In the genomic region with DNA sequence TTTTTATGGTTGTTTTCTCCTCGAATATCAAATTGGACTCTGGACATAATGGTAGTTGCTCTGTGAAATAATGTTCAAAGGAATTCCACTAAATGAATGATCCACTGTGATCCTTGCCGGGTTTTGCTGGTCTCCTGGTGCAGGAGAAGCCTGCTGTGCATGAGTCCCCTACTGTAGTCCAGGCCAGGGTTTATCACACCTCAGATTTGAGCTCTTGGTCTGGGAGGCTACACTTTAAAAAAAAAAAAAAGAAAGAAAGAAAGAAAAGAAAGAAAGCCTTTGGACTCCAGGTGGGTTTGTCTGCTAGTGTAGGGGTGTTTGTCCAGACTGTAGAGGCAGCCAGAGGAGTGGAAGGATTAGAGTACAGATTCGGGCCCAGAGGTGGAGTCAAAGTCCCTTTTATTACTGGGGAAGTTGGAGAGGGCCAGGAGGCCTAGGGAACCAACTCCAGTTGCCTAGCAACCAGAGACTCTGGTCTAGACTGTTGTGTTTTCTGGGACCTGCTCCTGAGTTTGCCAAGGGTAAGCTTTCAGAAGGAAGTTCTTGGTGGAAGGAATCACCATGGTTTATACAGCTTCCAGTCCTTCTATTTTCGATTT, we compare ENCODE assay signal across 8 mouse cellular contexts. TPM values are rescaled to one million over a fixed set of nuclear protein-coding genes. Genes with fewer than 3 reads are reported as not detected.
A peak's percentile ranks its signal among the peaks of the same experiment; 100 is the strongest.
DNase-seq lines count a peak whose midpoint lies in the region; ATAC-seq lines count a peak whose summit lies in the region.

TSS of gene Caps2 (plus strand) at position 454 of the 599 bp plus-strand sequence.

- H3K4me1 ChIP-seq in hindbrain, embryonic 10.5 days (replicated peaks), result peaks cover 15% of the 10 kb centered on the region
- no peaks in the 10 kb centered on the region for H3K4me1 ChIP-seq in limb, embryonic 11.5 days (ENCODE audit: control insufficient read depth, insufficient read depth, low read length)

- H3K9me3 ChIP-seq in hindbrain, embryonic 10.5 days, result no peaks in the 10 kb centered on the region
- no peaks in the 10 kb centered on the region for H3K9me3 ChIP-seq in limb, embryonic 11.5 days (ENCODE audit: control insufficient read depth, low read length)

- peak within 1 kb of the TSS; percentile 30; the same call in 1 of the 2 replicates for H3K4me2 ChIP-seq in limb, embryonic 11.5 days (ENCODE audit: low read depth, severe bottlenecking)

- no peaks in the 10 kb centered on the region for H3K36me3 ChIP-seq in hindbrain, embryonic 10.5 days
- no peaks in the 10 kb centered on the region for H3K36me3 ChIP-seq in limb, embryonic 11.5 days (ENCODE audit: control insufficient read depth, insufficient read depth, low read length)

- no peaks in the 10 kb centered on the region for H3K27me3 ChIP-seq in hindbrain, embryonic 10.5 days (ENCODE audit: insufficient read depth, poor library complexity, severe bottlenecking)
- no peaks in the 10 kb centered on the region for H3K27me3 ChIP-seq in limb, embryonic 11.5 days (ENCODE audit: control insufficient read depth, insufficient read depth, low read length)

- no peak for DNase-seq in frontal cortex, postnatal 36 days (ENCODE audit: low spot score in 2 of 2)
- DNase-seq in R1 (ENCODE audit: low read depth, low spot score), result peak; percentile 90
- DNase-seq in hindbrain, embryonic 10.5 days (ENCODE audit: low spot score), result peak; percentile 64
- DNase-seq in limb, embryonic 11.5 days (ENCODE audit: low spot score), result peak; percentile 66
- DNase-seq in neural tube, embryonic 10.5 days (ENCODE audit: extremely low spot score, low spot score), result peak; percentile 65
- DNase-seq in spleen, postnatal 10 days (ENCODE audit: low spot score in 2 of 2), result no peak
- no peak for DNase-seq in thymus, postnatal 0 days (ENCODE audit: low spot score)

- peak; percentile 58 for ATAC-seq in frontal cortex, adult (ENCODE audit: low TSS enrichment)
- ATAC-seq in limb, embryonic 11.5 days (ENCODE audit: insufficient number of reproducible peaks, low FRiP score, low TSS enrichment, low read depth), result peak; percentile 83

- WGBS in hindbrain, embryonic 10.5 days, result 31% methylated on average over 4 of the region's 4 CpGs
- WGBS in limb, embryonic 11.5 days, result 31% methylated on average over 4 of the region's 4 CpGs

- H3K9ac ChIP-seq in limb, embryonic 11.5 days (ENCODE audit: low read length), result peak within 1 kb of the TSS; percentile 27; the same call in 1 of the 2 replicates

- H3K4me3 ChIP-seq in hindbrain, embryonic 10.5 days, result peak within 1 kb of the TSS; percentile 34
- H3K4me3 ChIP-seq in limb, embryonic 11.5 days (ENCODE audit: low read depth, low read length), result peak within 1 kb of the TSS; percentile 12; the same call in 1 of the 2 replicates

- peak within 1 kb of the TSS; percentile 76 for H3K27ac ChIP-seq in hindbrain, embryonic 10.5 days
- 0 out of 2 replicates have a peak within 1 kb of the TSS, but pooled peaks have one; percentile 51 for H3K27ac ChIP-seq in limb, embryonic 11.5 days (replicated peaks; ENCODE audit: low read depth, low read length)

RNA-seq across cellular contexts. Expression of gene Caps2, which starts in this region (rescaled TPM):
- 0.42 and 0.54 TPM in 2 replicates for polyA plus RNA-seq in hindbrain, embryonic 10.5 days (2016; fragmentation: Nextera tagmentation; extraction: Ambion mirVana)
- 0.55 and 1.2 TPM in 2 replicates for polyA plus RNA-seq in limb, embryonic 11.5 days (2014; fragmentation: Nextera tagmentation; extraction: Ambion mirVana)
- polyA plus RNA-seq in thymus, postnatal 0 days (2015; fragmentation: Nextera tagmentation; extraction: Ambion mirVana), result not detected in 2 replicates

Comparison
In these comparisons a context has a peak if more than half of its experiments do, and no peak if none do; other contexts are left out.
1. Peak in DNase-seq, H3K4me3 ChIP-seq and H3K27ac ChIP-seq in hindbrain, embryonic 10.5 days; RNA of the gene not detected or under 1 TPM.
2. DNase-seq: peak in R1 (single experiment), limb, embryonic 11.5 days (single experiment) and neural tube, embryonic 10.5 days (single experiment); none in frontal cortex, postnatal 36 days (0 of 2), spleen, postnatal 10 days (0 of 2) and thymus, postnatal 0 days (single experiment).